Mouse (Mus musculus) small intestine, adult 2 months (tissue): ENCODE measurements around the gene Trak1.

Experiments
- CTCF ChIP-seq: fragments of 200-500 bp; IDR thresholded peaks from 2 replicates; pipeline ENCODE4 v1.5.1; 2012; ENCODE audit warnings: low read depth, mild to moderate bottlenecking, control low read depth, inconsistent platforms, low read length, moderate library complexity, mixed read lengths; ENCODE audit not compliant: insufficient replicate concordance, insufficient read length; ENCODE audit errors: extremely low read depth
- POLR2A ChIP-seq: fragments of 200-500 bp; IDR thresholded peaks from 2 replicates; pipeline ENCODE4 v1.6.1; 2012; ENCODE audit warnings: low read depth, mild to moderate bottlenecking, control low read depth, inconsistent platforms, low read length, moderate library complexity

GRCm38 (mm10) chr9:121298411-121299091, 1.2 kb downstream of the Trak1 start:
- TF ChIP-seq POLR2A = peak; percentile 46; the same call in 1 of the 2 replicates
- TF ChIP-seq CTCF = no peak
